Mouse (Mus musculus) heart, embryonic 11.5 days (tissue): Measurements from ENCODE around the gene Klf3. TPM values are rescaled to one million over a fixed set of nuclear protein-coding genes. Genes with fewer than 3 reads are reported as not detected.
"Not testable (repeated sequence)": the region's sequence is repeated elsewhere in the genome, so short reads cannot be mapped to it uniquely, and the experiment has no call there.

Source experiments
- ATAC-seq: fragments of 200-750 bp; cut with Nextera tagmentation; replicated peaks from 2 replicates; pipeline ENCODE4 v1.8.0; 2017; ENCODE audit warnings: moderate library complexity; ENCODE audit not compliant: insufficient number of reproducible peaks, low FRiP score, low TSS enrichment
- H3K27ac ChIP-seq: fragments of 300-500 bp; sonication (generic); 2 replicates; pipeline ENCODE4 v1.5.1; 2014; ENCODE audit warnings: mild to moderate bottlenecking, low read depth, low read length
- H3K27me3 ChIP-seq: fragments of 300-500 bp; sonication (generic); 2 replicates; pipeline ENCODE4 v1.6.1; 2014; ENCODE audit warnings: mild to moderate bottlenecking, low read length, mixed read lengths; ENCODE audit not compliant: control insufficient read depth, insufficient read depth
- H3K36me3 ChIP-seq: fragments of 300-500 bp; sonication (generic); 2 replicates; pipeline ENCODE4 v1.6.1; 2014; ENCODE audit warnings: mild to moderate bottlenecking, low read length, moderate library complexity, mixed read lengths; ENCODE audit not compliant: control insufficient read depth, insufficient read depth
- H3K4me1 ChIP-seq: fragments of 300-500 bp; sonication (generic); 2 replicates; pipeline ENCODE4 v1.6.1; 2014; ENCODE audit warnings: low read length; ENCODE audit not compliant: control insufficient read depth, insufficient read depth
- H3K4me2 ChIP-seq: fragments of 300-500 bp; sonication (generic); 2 replicates; pipeline ENCODE4 v1.6.1; 2014; ENCODE audit warnings: mild to moderate bottlenecking, moderate library complexity
- H3K4me3 ChIP-seq: fragments of 300-500 bp; sonication (generic); 2 replicates; pipeline ENCODE4 v1.5.1; 2014; ENCODE audit warnings: low read depth, low read length
- H3K9ac ChIP-seq: fragments of 300-500 bp; sonication (generic); 2 replicates; pipeline ENCODE4 v1.6.1; 2014; ENCODE audit warnings: mild to moderate bottlenecking, low read depth, low read length, moderate library complexity
- H3K9me3 ChIP-seq: fragments of 300-500 bp; sonication (generic); replicated peaks from 2 replicates; pipeline ENCODE4 v1.6.1; 2016; ENCODE audit warnings: low read length; ENCODE audit not compliant: control insufficient read depth
- WGBS: fragments of 180-500 bp; shearing (Covaris S2); extraction: QIAGEN DNeasy Blood & Tissue Kit; methylation state at CpG from one replicate; pipeline ENCODE4 v1.1.7; 2014; ENCODE audit not compliant: insufficient replicate concordance; 5-methylcytosine and 5-hydroxymethylcytosine counted together
- polyA plus RNA-seq: library from polyadenylated mRNA; unstranded; fragments of >200 nt; fragmentation: Nextera tagmentation; extraction: Ambion mirVana; gene quantifications from 2 replicates; pipeline ENCODE4 v1.2.1, GENCODE M21; 2014

The Klf3 gene
- polyA plus RNA-seq, 1 experiment from 2014 or later = 58.9 TPM

GRCm38 (mm10) chr5:64881559-64881958 is 78.4 kb downstream of the Klf3 start:
- peaks cover 22% of the 10 kb centered on the region for H3K4me1 ChIP-seq
- H3K9me3 ChIP-seq, H3K27me3 ChIP-seq, ATAC-seq, H3K4me2 ChIP-seq, H3K27ac ChIP-seq, H3K36me3 ChIP-seq, H3K9ac ChIP-seq, H3K4me3 ChIP-seq: not testable (repeated sequence)
- WGBS = 89% methylated on average over 6 of the region's 10 CpGs

GRCm38 (mm10) chr5:64881976-64882375 is 78.8 kb downstream of the Klf3 start:
- H3K27ac ChIP-seq, ATAC-seq, H3K9me3 ChIP-seq, H3K36me3 ChIP-seq, H3K9ac ChIP-seq, H3K27me3 ChIP-seq, H3K4me3 ChIP-seq, H3K4me2 ChIP-seq: not testable (repeated sequence)
- WGBS = 71% methylated on average over 7 of the region's 11 CpGs
- H3K4me1 ChIP-seq = peaks cover 21% of the 10 kb centered on the region

Other genes with a start within 250 kb of the Klf3 start
- 0.40 TPM in 1 of 2 replicates, not detected in the other for gene Tlr1, start 130.2 kb downstream of the Klf3 start, polyA plus RNA-seq
- 0.38 and 0.76 TPM in 2 replicates for gene Tlr6, start 156.7 kb downstream of the Klf3 start, polyA plus RNA-seq
- gene Fam114a1, start 166.7 kb downstream of the Klf3 start, polyA plus RNA-seq = 36.4 and 38.9 TPM in 2 replicates